Mouse (Mus musculus): Measurements from ENCODE around the gene Itln1. TPM values are rescaled to one million over a fixed set of nuclear protein-coding genes. Genes with fewer than 3 reads are reported as not detected.

Gene Itln1
- polyA plus RNA-seq, 1 experiment from 2014 or later = not detected

GRCm38 (mm10) chr1:171504586-171504985 is 30.5 kb downstream of the Itln1 start:
- Histone ChIP-seq H3K27me3 (no peaks in the 10 kb centered on the region), H3K9me3 (no peaks in the 10 kb centered on the region), H3K27ac (no peak overlapping the region), H3K4me2 (peak overlapping the region; percentile 70; the same call in 1 of the 2 replicates), H3K4me1 (peaks cover 7% of the 10 kb centered on the region), H3K4me3 (peak overlapping the region; percentile 57), H3K36me3 (no peaks in the 10 kb centered on the region), H3K9ac (no peak overlapping the region)
- no peak for ATAC-seq (ENCODE audit: insufficient number of reproducible peaks, low FRiP score, low TSS enrichment, low read depth)
- 74% methylated on average over 4 of the region's 4 CpGs for WGBS

GRCm38 (mm10) chr1:171503592-171504291 is 31.4 kb downstream of the Itln1 start:
- H3K36me3 ChIP-seq = no peaks in the 10 kb centered on the region
- peak; percentile 53 for ATAC-seq (ENCODE audit: insufficient number of reproducible peaks, low FRiP score, low TSS enrichment, low read depth)
- peak overlapping the region; percentile 57 for H3K4me3 ChIP-seq
- H3K9me3 ChIP-seq = no peaks in the 10 kb centered on the region
- peak overlapping the region; percentile 65 for H3K9ac ChIP-seq
- H3K27me3 ChIP-seq = no peaks in the 10 kb centered on the region
- under 1% methylated on average over 53 of the region's 53 CpGs for WGBS
- H3K4me2 ChIP-seq = peak overlapping the region; percentile 70
- peak overlapping the region; percentile 96 for H3K27ac ChIP-seq
- H3K4me1 ChIP-seq = peaks cover 7% of the 10 kb centered on the region

GRCm38 (mm10) chr1:171503250-171503591 is 31.9 kb downstream of the Itln1 start, which contains the start of gene Alyref2:
Gene Alyref2, plus strand, starts transcription at chr1:171503478.
- WGBS = under 1% methylated on average over 19 of the region's 19 CpGs
- Histone ChIP-seq H3K9me3 (no peaks in the 10 kb centered on the region), H3K27ac (peak within 1 kb of the TSS; percentile 96), H3K36me3 (no peaks in the 10 kb centered on the region), H3K9ac (peak within 1 kb of the TSS; percentile 65), H3K4me2 (peak within 1 kb of the TSS; percentile 70), H3K4me3 (peak within 1 kb of the TSS; percentile 57), H3K4me1 (peaks cover 7% of the 10 kb centered on the region), H3K27me3 (no peaks in the 10 kb centered on the region)
- ATAC-seq (ENCODE audit: insufficient number of reproducible peaks, low FRiP score, low TSS enrichment, low read depth) = peak; percentile 85

- Histone ChIP-seq H3K4me2 (peak overlapping the region; percentile 70; the same call in 1 of the 2 replicates), H3K27ac (peak overlapping the region; percentile 96), H3K36me3 (no peaks in the 10 kb centered on the region), H3K27me3 (no peaks in the 10 kb centered on the region), H3K4me3 (peak overlapping the region; percentile 57), H3K9ac (no peak overlapping the region), H3K4me1 (peaks cover 7% of the 10 kb centered on the region), H3K9me3 (no peaks in the 10 kb centered on the region)
- WGBS = 1% methylated on average over 14 of the region's 14 CpGs
- ATAC-seq (ENCODE audit: insufficient number of reproducible peaks, low FRiP score, low TSS enrichment, low read depth) = peak; percentile 85
Observed at GRCm38 (mm10) chr1:171502388-171503249, 32.5 kb downstream of the Itln1 start.

GRCm38 (mm10) chr1:171501636-171502080 is 33.4 kb downstream of the Itln1 start:
- Histone ChIP-seq H3K27me3 (no peaks in the 10 kb centered on the region), H3K4me1 (peaks cover 7% of the 10 kb centered on the region), H3K9ac (no peak overlapping the region), H3K27ac (peak overlapping the region; percentile 67), H3K9me3 (no peaks in the 10 kb centered on the region), H3K4me2 (peak overlapping the region; percentile 37; the same call in 1 of the 2 replicates), H3K4me3 (peak overlapping the region; percentile 14; the same call in 1 of the 2 replicates), H3K36me3 (no peaks in the 10 kb centered on the region)
- ATAC-seq (ENCODE audit: insufficient number of reproducible peaks, low FRiP score, low TSS enrichment, low read depth) = no peak
- WGBS = 4% methylated on average over 5 of the region's 5 CpGs

GRCm38 (mm10) chr1:171501016-171501610 is 34.0 kb downstream of the Itln1 start:
- no peaks in the 10 kb centered on the region for H3K36me3 ChIP-seq
- no peak for ATAC-seq (ENCODE audit: insufficient number of reproducible peaks, low FRiP score, low TSS enrichment, low read depth)
- H3K4me1 ChIP-seq = peaks cover 7% of the 10 kb centered on the region
- H3K9ac ChIP-seq = no peak overlapping the region
- 63% methylated on average over 6 of the region's 6 CpGs for WGBS
- no peaks in the 10 kb centered on the region for H3K27me3 ChIP-seq
- peak overlapping the region; percentile 67; the same call in 1 of the 2 replicates for H3K27ac ChIP-seq
- H3K4me3 ChIP-seq = no peak overlapping the region
- no peaks in the 10 kb centered on the region for H3K9me3 ChIP-seq
- H3K4me2 ChIP-seq = no peak overlapping the region

- H3K4me2 ChIP-seq = no peak overlapping the region
- WGBS = 76% methylated on average over 5 of the region's 5 CpGs
Observed at GRCm38 (mm10) chr1:171499856-171500255, 35.2 kb downstream of the Itln1 start.

GRCm38 (mm10) chr1:171495371-171495770 is 39.7 kb downstream of the Itln1 start:
- no peak overlapping the region for H3K4me3 ChIP-seq
- no peaks in the 10 kb centered on the region for H3K36me3 ChIP-seq
- no peaks in the 10 kb centered on the region for H3K4me1 ChIP-seq
- H3K4me2 ChIP-seq = no peak overlapping the region
- no peak overlapping the region for H3K27ac ChIP-seq
- H3K9ac ChIP-seq = no peak overlapping the region
- WGBS = 82% methylated on average over 6 of the region's 6 CpGs
- 0 out of 2 replicates have a peak, but pooled peaks cover 3% of the 10 kb centered on the region for H3K9me3 ChIP-seq
- H3K27me3 ChIP-seq = no peaks in the 10 kb centered on the region
- ATAC-seq (ENCODE audit: insufficient number of reproducible peaks, low FRiP score, low TSS enrichment, low read depth) = no peak

More at GRCm38 (mm10) chr1:171499856-171500255, 35.2 kb downstream of the Itln1 start:
- ATAC-seq (ENCODE audit: insufficient number of reproducible peaks, low FRiP score, low TSS enrichment, low read depth) = no peak
- H3K36me3 ChIP-seq = no peaks in the 10 kb centered on the region
- peaks cover 7% of the 10 kb centered on the region for H3K4me1 ChIP-seq
- H3K9me3 ChIP-seq = no peaks in the 10 kb centered on the region
- no peak overlapping the region for H3K9ac ChIP-seq
- no peaks in the 10 kb centered on the region for H3K27me3 ChIP-seq
- H3K27ac ChIP-seq = no peak overlapping the region
- H3K4me3 ChIP-seq = no peak overlapping the region

- no peak for ATAC-seq (ENCODE audit: insufficient number of reproducible peaks, low FRiP score, low TSS enrichment, low read depth)
- no peaks in the 10 kb centered on the region for H3K36me3 ChIP-seq
- WGBS = 84% methylated on average over 13 of the region's 13 CpGs
Observed at GRCm38 (mm10) chr1:171494241-171494640, 40.9 kb downstream of the Itln1 start.

GRCm38 (mm10) chr1:171478968-171479367 is 56.1 kb downstream of the Itln1 start:
- Histone ChIP-seq H3K36me3 (no peaks in the 10 kb centered on the region), H3K27ac (no peak overlapping the region; the same call in 1 of the 2 replicates), H3K9ac (no peak overlapping the region), H3K4me2 (no peak overlapping the region), H3K27me3 (no peaks in the 10 kb centered on the region), H3K4me1 (no peaks in the 10 kb centered on the region), H3K4me3 (no peak overlapping the region), H3K9me3 (no peaks in the 10 kb centered on the region)
- 38% methylated on average over 2 of the region's 2 CpGs for WGBS
- no peak for ATAC-seq (ENCODE audit: insufficient number of reproducible peaks, low FRiP score, low TSS enrichment, low read depth)

More at GRCm38 (mm10) chr1:171494241-171494640, 40.9 kb downstream of the Itln1 start:
- Histone ChIP-seq H3K27me3 (no peaks in the 10 kb centered on the region), H3K4me2 (no peak overlapping the region), H3K27ac (no peak overlapping the region), H3K4me3 (no peak overlapping the region), H3K9ac (no peak overlapping the region), H3K4me1 (no peaks in the 10 kb centered on the region), H3K9me3 (0 out of 2 replicates have a peak, but pooled peaks cover 3% of the 10 kb centered on the region)

GRCm38 (mm10) chr1:171477758-171478545 is 57.1 kb downstream of the Itln1 start:
- H3K4me2 ChIP-seq = peak overlapping the region; percentile 36
- H3K27ac ChIP-seq = peak overlapping the region; percentile 84
- peak overlapping the region; percentile 23; the same call in 1 of the 2 replicates for H3K9ac ChIP-seq
- ATAC-seq (ENCODE audit: insufficient number of reproducible peaks, low FRiP score, low TSS enrichment, low read depth) = peak; percentile 74
- no peaks in the 10 kb centered on the region for H3K36me3 ChIP-seq
- H3K4me1 ChIP-seq = no peaks in the 10 kb centered on the region
- H3K27me3 ChIP-seq = no peaks in the 10 kb centered on the region
- no peaks in the 10 kb centered on the region for H3K9me3 ChIP-seq
- peak overlapping the region; percentile 33 for H3K4me3 ChIP-seq
- 57% methylated on average over 27 of the region's 27 CpGs for WGBS
